Mouse (Mus musculus) hindbrain, embryonic 15.5 days (tissue): Measurements from ENCODE around the gene AC161166.1. TPM values are rescaled to one million over a fixed set of nuclear protein-coding genes. Genes with fewer than 3 reads are reported as not detected.

Experiments used
- ATAC-seq: fragments of 200-750 bp; cut with Nextera tagmentation; 2 replicates; pipeline ENCODE4 v1.8.0; 2017; ENCODE audit warnings: low read depth, moderate number of reproducible peaks, moderate TSS enrichment; ENCODE audit not compliant: low FRiP score
- H3K27ac ChIP-seq: fragments of 300-500 bp; sonication (generic); replicated peaks from 2 replicates; pipeline ENCODE4 v1.5.1; 2015; ENCODE audit warnings: mild to moderate bottlenecking, inconsistent platforms
- H3K27me3 ChIP-seq: fragments of 300-500 bp; sonication (generic); 2 replicates; pipeline ENCODE4 v1.6.1; 2015; ENCODE audit warnings: control low read depth, inconsistent platforms
- H3K36me3 ChIP-seq: fragments of 300-500 bp; sonication (generic); 2 replicates; pipeline ENCODE4 v1.6.1; 2015; ENCODE audit warnings: control low read depth, inconsistent platforms
- H3K4me1 ChIP-seq: fragments of 300-500 bp; sonication (generic); replicated peaks from 2 replicates; pipeline ENCODE4 v1.6.1; 2015; ENCODE audit warnings: control low read depth, inconsistent platforms
- H3K4me2 ChIP-seq: fragments of 300-500 bp; sonication (generic); 2 replicates; pipeline ENCODE4 v1.6.1; 2015; ENCODE audit warnings: moderate library complexity, mild to moderate bottlenecking, inconsistent platforms
- H3K4me3 ChIP-seq: fragments of 300-500 bp; sonication (generic); 2 replicates; pipeline ENCODE4 v1.5.1; 2015; ENCODE audit warnings: mild to moderate bottlenecking, inconsistent platforms
- H3K9ac ChIP-seq: fragments of 300-500 bp; sonication (generic); 2 replicates; pipeline ENCODE4 v1.6.1; 2015; ENCODE audit warnings: inconsistent platforms
- H3K9me3 ChIP-seq: fragments of 300-500 bp; sonication (generic); 2 replicates; pipeline ENCODE4 v1.6.1; 2016; ENCODE audit warnings: control low read depth, inconsistent platforms
- WGBS: fragments of 180-500 bp; shearing (Covaris S2); methylation state at CpG from one replicate; pipeline ENCODE4 v1.1.7; 2015; 5-methylcytosine and 5-hydroxymethylcytosine counted together
- polyA plus RNA-seq: library from polyadenylated mRNA; unstranded; fragments of >200 nt; fragmentation: Nextera tagmentation; extraction: Ambion mirVana; gene quantifications from 2 replicates; pipeline ENCODE4 v1.2.1, GENCODE M21; 2015

The AC161166.1 gene
- polyA plus RNA-seq, 1 experiment from 2014 or later: 1.5 TPM

- H3K27ac ChIP-seq: no peak overlapping the region
- H3K27me3 ChIP-seq: no peaks in the 10 kb centered on the region
- peaks cover 23% of the 10 kb centered on the region for H3K4me1 ChIP-seq
- no peak overlapping the region for H3K9ac ChIP-seq
- no peaks in the 10 kb centered on the region for H3K9me3 ChIP-seq
- peaks cover 25% of the 10 kb centered on the region for H3K36me3 ChIP-seq
- H3K4me2 ChIP-seq: no peak overlapping the region
- no peak overlapping the region for H3K4me3 ChIP-seq
- no peak for ATAC-seq
- 79% methylated on average over 5 of the region's 5 CpGs for WGBS
Observed at GRCm38 (mm10) chr7:24537591-24537990, 25.3 kb upstream of the AC161166.1 start.

GRCm38 (mm10) chr7:24537081-24537480, 24.8 kb upstream of the AC161166.1 start:
- H3K9me3 ChIP-seq: no peaks in the 10 kb centered on the region
- H3K27ac ChIP-seq: no peak overlapping the region
- ATAC-seq: no peak
- no peak overlapping the region for H3K4me3 ChIP-seq
- WGBS: 59% methylated on average over 4 of the region's 4 CpGs
- no peak overlapping the region for H3K9ac ChIP-seq
- H3K4me2 ChIP-seq: no peak overlapping the region
- H3K27me3 ChIP-seq: no peaks in the 10 kb centered on the region
- peaks cover 25% of the 10 kb centered on the region for H3K36me3 ChIP-seq
- H3K4me1 ChIP-seq: peaks cover 28% of the 10 kb centered on the region

- no peaks in the 10 kb centered on the region for H3K9me3 ChIP-seq
- no peak overlapping the region for H3K9ac ChIP-seq
- H3K4me3 ChIP-seq: no peak overlapping the region
- no peak for ATAC-seq
- H3K27ac ChIP-seq: no peak overlapping the region
- H3K4me1 ChIP-seq: peaks cover 43% of the 10 kb centered on the region
- 34% methylated on average over 19 of the region's 19 CpGs for WGBS
- peak overlapping the region; percentile 29; the same call in 1 of the 2 replicates for H3K4me2 ChIP-seq
- H3K27me3 ChIP-seq: no peaks in the 10 kb centered on the region
- H3K36me3 ChIP-seq: peaks cover 25% of the 10 kb centered on the region
Observed at GRCm38 (mm10) chr7:24534301-24534700, 22.0 kb upstream of the AC161166.1 start.

GRCm38 (mm10) chr7:24533806-24534205, 21.6 kb upstream of the AC161166.1 start:
- H3K36me3 ChIP-seq: peaks cover 25% of the 10 kb centered on the region
- H3K9ac ChIP-seq: 0 out of 2 replicates have a peak overlapping the region, but pooled peaks have one; percentile 1
- no peak overlapping the region for H3K27ac ChIP-seq
- ATAC-seq: no peak
- peak overlapping the region; percentile 29; the same call in 1 of the 2 replicates for H3K4me2 ChIP-seq
- 25% methylated on average over 41 of the region's 42 CpGs for WGBS
- H3K9me3 ChIP-seq: no peaks in the 10 kb centered on the region
- H3K4me3 ChIP-seq: 0 out of 2 replicates have a peak overlapping the region, but pooled peaks have one; percentile 5
- H3K27me3 ChIP-seq: no peaks in the 10 kb centered on the region
- peaks cover 45% of the 10 kb centered on the region for H3K4me1 ChIP-seq

GRCm38 (mm10) chr7:24533031-24533571, 20.8 kb upstream of the AC161166.1 start:
- peaks cover 45% of the 10 kb centered on the region for H3K4me1 ChIP-seq
- H3K4me3 ChIP-seq: no peak overlapping the region
- H3K4me2 ChIP-seq: no peak overlapping the region
- peaks cover 25% of the 10 kb centered on the region for H3K36me3 ChIP-seq
- no peaks in the 10 kb centered on the region for H3K27me3 ChIP-seq
- H3K27ac ChIP-seq: no peak overlapping the region
- H3K9me3 ChIP-seq: no peaks in the 10 kb centered on the region
- ATAC-seq: no peak
- 60% methylated on average over 28 of the region's 28 CpGs for WGBS
- H3K9ac ChIP-seq: no peak overlapping the region

GRCm38 (mm10) chr7:24531211-24531971, 19.1 kb upstream of the AC161166.1 start:
- Histone ChIP-seq H3K4me3 (peak overlapping the region; percentile 51), H3K9me3 (no peaks in the 10 kb centered on the region), H3K27ac (peak overlapping the region; percentile 95), H3K27me3 (no peaks in the 10 kb centered on the region), H3K4me1 (peaks cover 45% of the 10 kb centered on the region), H3K36me3 (peaks cover 25% of the 10 kb centered on the region), H3K9ac (peak overlapping the region; percentile 84), H3K4me2 (peak overlapping the region; percentile 90)
- under 1% methylated on average over 43 of the region's 43 CpGs for WGBS
- peak; percentile 52 for ATAC-seq

- Histone ChIP-seq H3K9me3 (no peaks in the 10 kb centered on the region), H3K27me3 (no peaks in the 10 kb centered on the region), H3K4me1 (peaks cover 45% of the 10 kb centered on the region), H3K9ac (peak within 1 kb of the TSS; percentile 84), H3K4me3 (peak within 1 kb of the TSS; percentile 51), H3K4me2 (peak within 1 kb of the TSS; percentile 90), H3K36me3 (peaks cover 18% of the 10 kb centered on the region; the same call in 1 of the 2 replicates), H3K27ac (peak within 1 kb of the TSS; percentile 95)
- ATAC-seq: peak; percentile 95
- under 1% methylated on average over 44 of the region's 44 CpGs for WGBS
Observed at GRCm38 (mm10) chr7:24530062-24530931, 18.0 kb upstream of the AC161166.1 start, which contains the start of gene Irgq. Gene Irgq, plus strand, starts transcription at chr7:24530689.

- Histone ChIP-seq H3K36me3 (peaks cover 12% of the 10 kb centered on the region; the same call in 1 of the 2 replicates), H3K4me2 (peak overlapping the region; percentile 90), H3K27me3 (no peaks in the 10 kb centered on the region), H3K4me1 (peaks cover 40% of the 10 kb centered on the region), H3K27ac (peak overlapping the region; percentile 95), H3K4me3 (peak overlapping the region; percentile 51), H3K9me3 (no peaks in the 10 kb centered on the region), H3K9ac (peak overlapping the region; percentile 77)
- WGBS: 62% methylated on average over 11 of the region's 11 CpGs
- peak; percentile 0; the same call in 1 of the 2 replicates for ATAC-seq
Observed at GRCm38 (mm10) chr7:24529580-24529979, 17.3 kb upstream of the AC161166.1 start.

GRCm38 (mm10) chr7:24528861-24529260, 16.6 kb upstream of the AC161166.1 start:
- H3K4me2 ChIP-seq: no peak overlapping the region
- H3K27me3 ChIP-seq: no peaks in the 10 kb centered on the region
- WGBS: 92% methylated on average over 11 of the region's 11 CpGs
- no peak overlapping the region for H3K9ac ChIP-seq
- H3K36me3 ChIP-seq: peaks cover 7% of the 10 kb centered on the region; the same call in 1 of the 2 replicates
- H3K27ac ChIP-seq: no peak overlapping the region
- H3K9me3 ChIP-seq: no peaks in the 10 kb centered on the region
- H3K4me1 ChIP-seq: peaks cover 33% of the 10 kb centered on the region
- H3K4me3 ChIP-seq: no peak overlapping the region
- no peak for ATAC-seq

- H3K27ac ChIP-seq: no peak overlapping the region
- H3K9me3 ChIP-seq: no peaks in the 10 kb centered on the region
- H3K9ac ChIP-seq: no peak overlapping the region
- no peaks in the 10 kb centered on the region for H3K27me3 ChIP-seq
- H3K4me3 ChIP-seq: no peak overlapping the region
- 80% methylated on average over 12 of the region's 12 CpGs for WGBS
- no peak overlapping the region for H3K4me2 ChIP-seq
- H3K36me3 ChIP-seq: no peaks in the 10 kb centered on the region
- peaks cover 8% of the 10 kb centered on the region for H3K4me1 ChIP-seq
- ATAC-seq: no peak
Observed at GRCm38 (mm10) chr7:24525686-24526420, 13.6 kb upstream of the AC161166.1 start.

- no peak for ATAC-seq
- 85% methylated on average over 6 of the region's 6 CpGs for WGBS
- Histone ChIP-seq H3K9ac (no peak overlapping the region), H3K27ac (no peak overlapping the region), H3K9me3 (no peaks in the 10 kb centered on the region), H3K4me2 (no peak overlapping the region), H3K36me3 (no peaks in the 10 kb centered on the region), H3K27me3 (no peaks in the 10 kb centered on the region), H3K4me1 (peaks cover 8% of the 10 kb centered on the region), H3K4me3 (no peak overlapping the region)
Observed at GRCm38 (mm10) chr7:24524978-24525377, 12.7 kb upstream of the AC161166.1 start.
